Mouse (Mus musculus): ENCODE measurements around the gene Pvalb.

Pvalb gene

DNA sequence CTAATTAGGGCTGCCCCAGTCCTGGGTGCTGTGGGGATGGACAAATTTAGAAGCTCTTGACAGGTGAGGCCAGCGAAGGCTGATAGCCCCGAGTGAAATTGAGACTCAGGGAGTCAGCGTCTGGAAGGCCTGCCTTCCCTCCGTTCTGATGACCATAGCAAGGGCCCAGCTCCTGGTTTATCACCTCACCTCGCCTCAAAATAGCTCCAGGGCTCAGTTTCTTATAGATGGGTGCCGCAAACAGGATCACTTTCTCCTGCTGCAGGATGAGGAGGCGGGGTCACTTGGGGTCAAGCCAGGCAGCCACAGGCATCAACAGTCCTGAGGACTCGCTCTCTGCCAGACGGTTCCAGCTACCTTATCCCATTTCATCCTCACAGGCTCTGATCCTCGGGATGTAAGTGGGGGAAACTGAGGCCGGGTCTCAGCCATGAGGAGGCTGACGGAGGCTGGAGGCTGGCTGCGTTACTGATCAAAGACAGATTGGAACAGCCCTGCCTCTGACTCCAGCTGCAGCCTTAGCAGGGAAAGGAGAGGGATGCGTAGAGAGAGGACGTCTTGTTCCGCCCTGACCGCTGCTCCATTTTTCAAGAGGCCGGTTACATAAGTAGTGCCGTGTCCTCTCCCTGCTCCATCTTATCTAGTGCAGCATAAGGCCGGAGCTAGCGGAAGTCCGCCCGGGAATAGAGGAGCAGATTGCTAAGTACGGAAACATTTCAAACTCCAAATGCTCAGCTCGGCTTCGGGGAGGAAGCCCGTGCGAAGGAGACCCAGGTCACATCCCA, 10.9 kb downstream of the Pvalb start:
- DNase-seq (ENCODE audit: low spot score in 2 of 2), result no peak

DNA sequence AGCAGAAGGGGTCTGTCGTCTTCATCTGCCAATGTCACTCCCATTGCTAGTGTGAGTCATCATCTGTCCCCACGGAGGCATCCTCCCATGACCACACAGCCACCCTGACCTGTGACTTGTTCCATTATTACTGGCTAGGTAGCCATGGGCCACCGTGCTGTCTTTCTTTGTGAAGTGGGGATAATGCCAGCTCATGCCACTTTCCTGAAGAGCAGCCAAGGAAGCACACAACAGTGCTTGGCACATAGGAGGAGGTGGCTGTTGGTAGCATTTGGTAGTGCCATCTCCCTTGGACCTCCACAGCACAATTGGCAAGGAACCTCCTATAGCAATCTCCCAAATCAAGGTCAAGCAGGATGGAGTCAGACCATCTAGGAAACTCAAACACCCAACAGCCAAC, 11.9 kb downstream of the Pvalb start:
- DNase-seq (ENCODE audit: low spot score in 2 of 2), result no peak

DNA sequence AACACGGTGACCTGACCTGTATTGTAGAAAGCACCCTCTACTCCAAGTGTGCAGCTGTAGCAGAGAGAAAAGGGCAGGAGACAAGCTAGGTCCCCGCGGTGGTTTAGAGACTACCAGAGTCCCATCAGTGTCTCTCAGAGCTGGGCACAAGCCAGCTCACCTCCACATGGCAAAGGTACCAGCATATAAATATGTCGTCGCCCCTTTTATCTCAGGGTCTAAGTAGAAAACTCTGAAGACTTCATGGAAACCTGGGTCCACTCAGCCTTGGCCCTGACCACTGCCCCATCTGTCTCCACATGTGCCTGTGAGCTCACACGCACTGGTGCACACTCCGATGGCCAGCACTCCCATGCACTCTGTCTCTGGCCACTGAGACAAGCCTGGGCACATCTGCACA, 16.6 kb downstream of the Pvalb start:
- DNase-seq (ENCODE audit: low spot score in 2 of 2), result no peak

DNA sequence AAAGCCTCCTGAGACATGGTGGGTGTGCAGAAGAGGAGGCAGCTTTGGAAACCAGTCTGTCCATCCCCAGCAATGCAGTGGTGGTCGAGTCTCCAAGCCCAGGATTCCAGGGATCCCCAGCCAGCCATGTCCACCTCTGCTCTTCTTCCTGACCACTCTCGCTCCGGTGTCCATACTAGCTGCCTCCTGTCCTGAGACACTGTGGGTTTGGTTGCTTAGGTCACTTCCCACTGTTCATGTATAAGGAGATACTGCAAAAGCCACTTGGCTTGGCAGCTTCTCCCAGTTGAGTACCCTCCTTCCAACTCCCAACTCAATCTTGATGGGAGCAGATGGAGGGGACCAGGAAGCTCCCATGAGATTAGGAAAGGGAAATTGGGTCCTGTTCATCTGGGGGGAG, 17.7 kb downstream of the Pvalb start:
- no peak for DNase-seq (ENCODE audit: low spot score in 2 of 2)

DNA sequence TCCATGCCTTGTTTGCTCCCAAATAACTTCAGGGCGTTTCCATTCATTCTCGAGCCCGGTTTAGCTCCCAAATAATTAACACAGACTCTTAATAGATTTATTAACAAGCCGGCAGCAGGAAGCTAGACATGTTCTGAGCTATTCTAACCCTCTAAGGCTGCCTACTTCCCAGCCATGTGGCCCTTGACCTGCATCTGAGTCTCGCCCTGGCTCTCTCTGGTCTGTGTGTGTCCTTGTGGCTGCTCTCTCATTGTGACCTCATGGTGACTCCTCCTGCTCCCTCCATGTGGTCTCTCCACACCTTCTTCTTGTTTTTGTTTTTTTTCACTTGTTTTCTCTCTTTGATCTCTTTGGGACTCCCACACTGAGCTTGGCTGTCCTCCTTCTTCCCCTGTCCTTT, 19.3 kb downstream of the Pvalb start:
- no peak for DNase-seq (ENCODE audit: low spot score in 2 of 2)

DNA sequence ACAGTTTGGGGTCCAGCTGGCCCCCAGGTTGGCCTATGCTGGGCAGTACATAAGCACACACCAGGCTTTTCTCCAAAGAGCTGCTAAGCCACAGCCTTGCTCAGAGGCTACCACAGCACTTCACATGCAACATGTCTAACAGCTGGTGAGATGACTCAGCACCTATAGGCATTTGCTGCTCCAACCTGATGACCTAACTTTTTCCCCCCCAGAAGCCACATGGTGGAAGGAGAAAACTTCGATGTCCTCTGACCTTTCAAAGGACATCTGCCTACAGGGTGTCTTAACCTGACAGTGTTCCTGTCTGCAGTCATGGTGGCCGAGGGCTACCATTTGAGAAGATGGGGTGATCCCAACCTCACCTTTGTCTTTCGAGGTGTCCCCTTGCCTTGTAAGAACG, 20.6 kb downstream of the Pvalb start:
- no peak for DNase-seq (ENCODE audit: low spot score in 2 of 2)

DNA sequence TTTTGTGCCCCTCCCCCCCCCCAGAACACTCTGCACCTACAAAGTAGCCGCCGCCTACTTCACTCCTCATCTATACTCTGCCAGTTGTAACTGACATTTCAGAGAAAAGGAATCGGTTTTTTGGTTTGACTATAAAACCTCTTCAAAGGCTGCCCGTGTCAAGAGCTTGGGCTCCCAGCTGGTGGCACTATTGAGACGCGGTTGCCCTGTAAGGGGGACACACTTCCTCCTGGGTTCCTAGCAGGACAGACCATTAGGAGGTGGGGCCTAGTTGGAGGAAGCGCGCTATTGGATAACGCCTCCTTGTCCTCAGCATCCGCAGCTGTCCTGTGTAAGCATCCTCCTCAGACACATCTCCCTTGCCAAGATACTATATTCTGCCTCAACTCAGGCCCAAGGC, 21.3 kb downstream of the Pvalb start:
- DNase-seq (ENCODE audit: low spot score in 2 of 2), result peak in 1 of 2 experiments; percentile 47

DNA sequence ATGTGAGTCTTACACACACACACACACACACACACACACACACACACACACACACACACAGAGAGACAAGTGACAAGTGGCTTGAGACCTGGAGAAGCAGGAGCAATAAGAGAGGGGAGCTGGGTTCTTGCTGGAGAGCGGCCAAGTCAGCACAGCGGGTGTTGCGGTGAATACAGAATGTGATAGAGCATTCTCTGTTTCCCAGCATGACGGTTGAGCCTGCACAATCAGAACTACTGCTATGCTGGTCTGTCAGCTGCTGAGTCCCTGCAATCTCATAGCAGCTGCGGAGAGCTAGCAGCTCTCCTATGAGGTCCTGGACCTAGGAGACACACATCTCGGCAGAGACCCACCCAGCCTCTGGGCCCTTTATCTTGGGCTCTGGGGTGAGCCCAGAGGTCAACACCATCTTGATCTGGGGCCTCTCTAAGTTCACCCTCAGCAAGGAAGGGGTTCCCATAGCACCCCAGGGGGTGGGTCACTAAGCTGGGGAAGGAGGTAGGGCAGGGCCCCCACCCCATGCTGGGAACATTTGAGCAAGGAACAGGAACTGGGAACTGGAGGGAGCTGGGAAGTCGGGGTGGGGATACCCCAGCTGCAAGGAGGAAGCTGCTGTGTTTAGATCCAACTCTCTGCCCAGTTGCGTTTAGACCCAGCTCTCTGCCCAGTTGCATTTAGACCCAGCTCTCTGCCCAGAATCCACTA, 24.3 kb downstream of the Pvalb start:
- DNase-seq (ENCODE audit: low spot score in 2 of 2), result peak; percentile 65 to 69

DNA sequence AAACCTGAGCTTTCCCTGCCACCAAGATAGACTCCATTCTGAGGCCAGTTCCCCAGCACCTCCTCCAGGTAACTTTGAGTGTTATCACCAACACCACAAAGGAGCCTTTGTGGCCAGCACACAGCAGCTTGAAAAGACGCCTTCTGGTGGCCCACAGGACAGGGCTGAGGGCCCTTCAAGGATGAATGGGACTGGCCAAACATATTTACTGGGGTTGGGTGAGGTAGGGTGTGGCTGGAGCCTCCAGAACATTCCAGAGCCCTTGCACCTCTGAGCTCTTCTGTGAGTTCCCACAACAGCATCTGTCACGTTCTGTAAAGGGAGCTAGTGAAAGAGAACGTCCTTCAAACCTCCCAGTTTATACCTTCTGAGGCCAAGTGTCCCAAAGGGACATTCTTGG, 26.4 kb downstream of the Pvalb start:
- no peak for DNase-seq (ENCODE audit: low spot score in 2 of 2)

DNA sequence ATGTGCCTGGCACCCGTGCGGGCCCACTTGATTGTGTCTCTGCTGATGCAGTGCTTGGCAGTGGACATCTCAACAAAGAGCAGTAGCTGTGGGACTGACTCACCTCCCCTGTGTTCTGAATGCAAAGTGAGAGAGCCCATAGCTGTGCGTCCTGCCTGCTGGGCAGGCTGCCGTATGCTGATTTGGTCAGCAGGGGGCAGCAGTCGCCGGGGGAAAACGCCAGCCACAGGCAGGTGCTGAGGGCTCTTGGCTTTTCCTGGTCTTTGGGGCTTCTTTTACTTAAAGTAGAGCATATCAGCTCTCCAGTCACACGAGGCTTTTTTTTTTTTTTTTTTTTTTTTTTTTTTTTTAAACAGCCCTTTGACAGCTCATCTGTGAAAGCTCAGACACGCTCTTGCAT, 27.8 kb downstream of the Pvalb start:
- DNase-seq (ENCODE audit: low spot score in 2 of 2), result peak; percentile 66 to 85

DNA sequence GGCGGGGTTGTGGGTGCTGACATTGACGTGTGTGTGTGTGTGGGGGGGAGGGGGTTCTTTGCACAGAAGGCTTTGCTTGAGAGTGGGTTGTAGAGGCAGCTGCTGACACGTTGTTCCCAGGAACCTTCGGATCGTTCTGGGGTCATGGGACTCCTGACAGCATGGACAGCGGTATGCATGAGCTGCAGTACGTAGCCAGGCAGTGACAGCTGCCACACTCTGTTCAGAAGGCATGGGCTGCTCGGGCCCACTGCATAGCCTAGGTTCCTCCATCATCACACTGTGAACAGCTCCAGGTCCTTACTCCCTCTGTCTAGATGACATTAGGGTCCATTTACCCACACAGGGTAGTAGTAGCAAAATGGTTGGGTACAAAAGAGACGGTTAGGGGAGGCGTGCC, 28.9 kb downstream of the Pvalb start:
- no peak for DNase-seq (ENCODE audit: low spot score in 2 of 2)

DNA sequence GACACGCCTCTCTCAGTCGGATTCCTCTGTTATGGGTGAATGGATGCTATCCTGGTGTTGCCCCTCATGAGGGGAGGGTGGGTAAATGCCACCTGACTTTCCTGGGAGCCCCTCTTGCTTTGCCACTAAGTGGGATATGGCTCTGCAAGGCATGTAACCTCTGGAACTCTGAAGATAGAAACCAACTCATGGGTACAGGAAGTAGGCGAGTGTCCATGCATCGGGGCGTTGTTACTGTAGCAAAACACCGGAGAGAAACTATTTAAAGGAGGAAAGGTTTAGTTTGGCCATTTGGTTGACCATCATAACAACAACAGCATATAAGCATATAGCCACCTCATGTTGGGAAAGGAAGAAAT, 31.3 kb downstream of the Pvalb start:
- no peak for DNase-seq (ENCODE audit: low spot score in 2 of 2)

DNA sequence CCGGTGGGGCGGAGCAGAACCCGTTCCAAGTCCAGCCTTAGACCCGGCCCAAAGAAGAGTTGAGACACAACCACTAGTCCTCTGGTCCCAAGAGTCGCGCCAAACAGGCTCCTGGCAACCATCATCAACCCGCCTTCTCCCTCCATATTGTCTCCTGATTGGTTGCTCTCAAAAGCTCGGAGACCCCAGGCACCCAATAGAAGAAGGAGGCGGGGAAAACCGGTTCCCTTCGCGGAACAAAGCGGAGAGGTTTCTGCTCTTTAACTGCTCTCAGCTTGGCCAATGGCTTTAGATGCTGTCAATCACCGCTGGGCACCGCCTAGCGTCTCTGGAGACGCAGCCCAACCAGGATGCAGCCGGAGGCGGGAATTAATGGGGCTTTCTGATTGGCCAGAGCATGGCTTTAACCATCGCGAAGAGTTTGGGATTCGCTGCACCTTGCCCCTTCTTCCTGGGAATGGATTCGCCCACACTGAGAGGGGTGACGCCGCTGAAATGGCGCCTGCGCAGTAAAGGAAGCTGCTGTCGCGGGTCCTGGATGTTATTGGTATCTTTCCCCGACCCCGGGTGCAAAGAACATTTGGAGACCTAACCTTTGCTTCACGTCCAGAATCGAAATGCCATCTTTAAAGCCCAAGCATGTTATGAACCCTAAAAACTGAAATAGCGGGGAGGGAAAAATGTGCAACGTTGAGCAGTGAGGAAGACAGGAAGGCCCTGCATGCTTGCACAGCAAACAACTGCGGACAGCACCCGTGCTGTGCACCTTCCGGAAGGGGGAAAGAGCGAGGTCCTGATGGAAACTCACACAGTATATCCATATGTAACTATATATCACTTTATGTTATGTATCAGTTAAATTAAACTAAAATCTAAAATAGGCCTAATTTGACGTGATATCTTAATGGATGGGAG, 32.0 kb downstream of the Pvalb start, which contains the start of gene Ift27:
Ift27 (minus strand) TSS at position 136 of the 915 bp plus-strand sequence.
- DNase-seq (ENCODE audit: low spot score in 2 of 2), result peak; percentile 98 to 99

DNA sequence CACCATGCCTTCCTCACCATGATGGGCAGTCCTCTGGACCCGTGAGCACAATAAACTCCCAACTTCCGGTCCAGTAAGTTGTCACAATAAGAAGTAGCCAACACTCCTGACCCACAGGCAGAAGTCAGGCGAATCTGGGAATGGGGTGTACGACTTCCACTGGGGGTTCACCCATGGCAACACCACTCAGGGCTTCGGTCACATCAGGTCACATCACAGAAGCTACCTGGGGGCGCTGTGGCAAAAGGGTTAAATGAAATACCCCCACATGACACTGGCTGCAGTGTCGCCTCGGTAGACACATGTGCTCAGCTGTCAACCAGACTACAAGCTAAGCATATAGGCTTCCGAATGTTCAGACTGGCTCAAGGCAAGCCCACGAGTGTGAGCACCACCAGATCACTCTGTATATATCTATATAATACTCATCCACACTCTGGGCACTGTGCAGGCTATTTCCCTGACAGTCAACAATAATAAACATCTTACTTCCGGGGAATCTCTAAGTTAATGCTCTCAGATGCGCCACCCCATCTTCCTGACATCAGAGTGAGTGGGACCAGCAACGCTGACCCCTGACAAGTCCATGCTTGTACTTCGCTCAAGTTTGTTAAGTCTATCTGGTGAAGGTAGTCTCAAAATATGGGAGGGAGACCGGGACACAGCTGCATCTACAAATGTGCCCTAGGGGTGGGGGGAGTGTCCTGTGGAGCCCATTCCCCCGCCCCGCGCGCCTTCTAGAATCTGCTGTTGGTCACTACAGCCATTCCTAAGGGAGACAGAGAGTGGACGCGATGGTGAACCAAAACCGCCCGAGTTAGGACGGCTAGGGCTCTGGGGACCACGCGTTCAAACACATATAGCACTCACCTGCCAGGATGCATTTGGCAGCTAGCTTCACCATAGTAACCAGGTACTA, 33.0 kb downstream of the Pvalb start:
- no peak for DNase-seq (ENCODE audit: low spot score in 2 of 2)

DNA sequence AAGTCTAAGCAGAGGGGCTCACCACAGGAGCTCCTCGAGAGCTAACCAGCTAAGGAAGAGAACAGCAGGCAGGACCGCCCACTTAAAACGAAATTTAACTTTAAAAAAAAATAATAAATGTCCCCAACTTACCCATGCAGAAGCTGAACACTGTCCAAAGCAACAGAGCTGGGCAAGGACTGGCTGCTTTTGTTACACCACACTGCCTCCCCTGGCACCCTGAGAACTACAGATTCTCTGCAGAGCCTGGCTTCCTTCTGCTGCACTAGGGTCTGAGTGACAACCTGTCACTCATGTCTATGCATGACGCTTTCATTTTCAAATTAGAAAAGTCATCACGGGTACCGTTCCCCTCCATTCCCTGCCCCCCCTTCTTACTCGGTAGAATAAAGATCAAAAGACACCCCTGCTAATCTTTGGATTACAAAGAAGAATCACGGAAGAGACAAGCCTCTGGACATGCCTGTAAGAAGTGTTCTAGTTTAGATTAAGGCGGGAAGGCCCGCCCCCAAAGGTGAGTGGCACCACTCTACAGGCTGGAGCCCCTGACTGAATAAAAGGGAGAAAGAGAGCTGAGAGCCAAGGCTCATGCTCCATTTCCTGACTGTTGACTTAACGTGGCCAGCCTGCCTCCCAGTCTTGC, 33.8 kb downstream of the Pvalb start:
- peak in 1 of 2 experiments; percentile 37 for DNase-seq (ENCODE audit: low spot score in 2 of 2)

DNA sequence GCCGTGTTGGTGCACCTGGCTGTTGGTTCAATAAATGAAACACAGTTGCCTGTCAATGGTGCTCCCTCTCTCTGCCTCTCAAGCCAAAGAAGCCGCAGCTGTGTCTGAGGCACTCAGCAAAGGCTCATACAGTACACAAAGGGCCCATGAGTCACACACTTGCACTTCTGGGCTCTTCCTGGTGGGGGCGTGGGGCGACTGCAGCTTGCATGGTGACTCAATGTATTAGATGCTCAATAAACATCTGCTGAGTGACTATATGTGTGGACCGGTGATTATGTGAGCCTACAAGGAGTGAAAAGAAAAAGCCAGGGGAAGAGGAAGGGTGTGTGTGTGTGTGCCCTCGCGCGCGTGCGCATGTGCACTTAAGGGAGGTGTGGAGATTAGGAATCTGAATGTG, 34.5 kb downstream of the Pvalb start:
- peak; percentile 34 to 65 for DNase-seq (ENCODE audit: low spot score in 2 of 2)

DNA sequence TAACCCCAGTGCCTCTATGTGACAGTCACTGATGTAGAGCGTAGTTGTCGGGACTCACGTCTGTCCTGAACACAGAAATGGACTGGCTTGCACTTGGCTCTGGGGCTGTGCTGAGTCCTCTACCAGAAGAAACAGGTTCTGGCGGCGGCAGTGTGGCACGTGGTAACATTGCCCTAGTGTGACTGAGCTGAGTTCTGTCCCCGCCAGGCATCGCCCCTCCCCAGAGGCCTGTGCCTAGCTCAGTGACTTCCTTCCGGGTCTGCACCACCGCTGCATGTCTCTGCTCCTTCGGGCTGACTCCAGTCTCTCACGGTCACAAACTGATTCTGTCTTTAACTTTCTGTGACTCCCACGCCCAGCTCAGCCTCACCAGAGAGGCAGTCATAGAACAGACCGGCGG, 35.5 kb downstream of the Pvalb start:
- DNase-seq (ENCODE audit: low spot score in 2 of 2), result no peak

DNA sequence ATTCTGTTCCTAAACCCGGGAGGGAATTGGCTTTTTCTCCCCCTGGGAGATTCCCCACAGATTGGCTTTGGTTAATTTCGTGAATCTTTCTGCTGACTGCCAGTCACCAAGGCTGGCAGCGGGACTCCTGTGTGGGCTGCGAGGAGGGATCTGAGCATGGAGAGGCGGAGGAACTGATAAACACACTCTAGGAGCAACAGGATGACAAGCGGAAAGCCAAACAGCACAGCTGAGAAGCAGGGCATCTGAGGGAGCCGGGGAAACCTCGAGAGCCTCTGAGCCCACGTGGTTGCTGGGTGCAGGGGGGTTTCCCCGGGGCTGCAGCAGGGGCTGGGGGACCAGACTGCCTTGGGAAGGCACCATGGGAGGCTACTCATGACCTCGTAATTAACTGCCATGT, 36.6 kb downstream of the Pvalb start:
- peak in 1 of 2 experiments; percentile 31 for DNase-seq (ENCODE audit: low spot score in 2 of 2)

DNA sequence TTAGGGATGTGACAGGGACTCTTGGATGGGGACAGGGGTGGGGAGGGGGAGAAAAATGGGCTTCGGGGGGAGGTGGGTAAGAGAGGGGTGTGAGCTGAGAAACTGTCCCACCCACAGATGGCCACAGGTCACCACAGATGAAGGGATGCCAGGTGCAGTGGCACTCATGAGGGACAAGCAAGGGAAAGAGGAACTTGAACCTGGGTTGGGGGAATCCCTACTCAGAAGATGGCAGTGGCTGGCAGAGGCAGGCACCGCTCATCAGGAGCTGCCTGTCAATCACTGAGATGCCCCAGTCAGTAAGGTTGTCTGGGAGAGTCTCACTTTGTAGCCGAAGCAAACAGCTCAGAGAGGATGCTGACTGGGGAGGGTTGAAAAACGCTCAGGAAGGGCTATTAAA, 40.9 kb downstream of the Pvalb start:
- DNase-seq (ENCODE audit: low spot score in 2 of 2), result no peak

DNA sequence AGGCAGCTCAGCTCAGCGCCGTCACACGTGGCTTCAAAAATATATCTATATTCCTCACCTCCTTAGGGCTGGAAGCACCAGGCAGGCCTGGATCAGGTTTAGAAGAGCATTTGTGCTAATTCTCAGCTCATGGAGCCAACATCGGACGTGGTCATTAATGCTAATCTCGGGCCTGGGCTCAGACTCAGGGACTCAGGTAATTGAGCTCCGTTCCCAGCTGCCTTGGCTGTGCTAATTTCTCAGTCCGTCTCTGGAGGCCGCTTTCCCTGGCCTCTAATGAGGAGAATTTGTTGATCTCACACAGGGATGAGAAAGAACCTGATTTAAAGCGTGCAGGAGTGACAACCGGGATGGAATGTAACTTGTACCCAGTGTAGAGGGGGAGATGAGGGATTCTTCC, 41.7 kb downstream of the Pvalb start:
- DNase-seq (ENCODE audit: low spot score in 2 of 2), result no peak

DNA sequence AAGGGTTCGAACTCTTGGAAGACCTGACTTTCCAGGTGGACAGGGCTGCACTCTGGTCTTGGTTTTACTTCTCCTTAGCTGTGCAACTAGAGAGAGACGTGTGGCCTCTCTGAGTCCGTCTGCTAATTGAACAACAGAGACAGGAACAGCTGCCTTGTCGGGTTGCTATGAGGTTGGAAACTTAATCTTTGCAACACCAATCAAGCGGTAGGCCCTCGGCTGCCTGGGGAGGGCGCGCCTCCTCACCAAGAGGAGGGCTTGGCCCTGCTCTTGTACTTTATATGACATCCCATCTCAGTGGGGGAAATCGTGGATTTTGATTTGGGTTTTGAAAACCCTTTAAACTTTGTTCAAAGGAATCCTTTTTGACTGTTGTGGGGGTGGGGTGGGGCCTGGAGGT, 44.3 kb downstream of the Pvalb start:
- no peak for DNase-seq (ENCODE audit: low spot score in 2 of 2)
